Mouse (Mus musculus): ENCODE data around the gene Cnksr3. TPM values are rescaled to one million over a fixed set of nuclear protein-coding genes. Genes with fewer than 3 reads are reported as not detected.

The Cnksr3 gene
- polyA plus RNA-seq, 1 experiment: not detected

- TF ChIP-seq GATA1 (IDR thresholded peaks at IDR 0.05; ENCODE audit: low read length): no peak
Observed at GRCm38 (mm10) chr10:7176205-7176910, 35.7 kb downstream of the Cnksr3 start.

GRCm38 (mm10) chr10:7174480-7174879, 37.6 kb downstream of the Cnksr3 start:
- no peak for TF ChIP-seq GATA1 (IDR thresholded peaks at IDR 0.05; ENCODE audit: low read length)

- TF ChIP-seq GATA1 (IDR thresholded peaks at IDR 0.05; ENCODE audit: low read length): no peak
Observed at GRCm38 (mm10) chr10:7173098-7173497, 38.9 kb downstream of the Cnksr3 start.

GRCm38 (mm10) chr10:7170434-7170833, 41.6 kb downstream of the Cnksr3 start:
- TF ChIP-seq GATA1 (IDR thresholded peaks at IDR 0.05; ENCODE audit: low read length): no peak

GRCm38 (mm10) chr10:7163031-7163430, 49.0 kb downstream of the Cnksr3 start:
- no peak for TF ChIP-seq GATA1 (IDR thresholded peaks at IDR 0.05; ENCODE audit: low read length)

- TF ChIP-seq GATA1 (IDR thresholded peaks at IDR 0.05; ENCODE audit: low read length): no peak
Observed at GRCm38 (mm10) chr10:7159061-7159511, 53.0 kb downstream of the Cnksr3 start.

- TF ChIP-seq GATA1 (IDR thresholded peaks at IDR 0.05; ENCODE audit: low read length): no peak
Observed at GRCm38 (mm10) chr10:7158285-7159060, 53.6 kb downstream of the Cnksr3 start.

GRCm38 (mm10) chr10:7154877-7155276, 57.2 kb downstream of the Cnksr3 start:
- no peak for TF ChIP-seq GATA1 (IDR thresholded peaks at IDR 0.05; ENCODE audit: low read length)

GRCm38 (mm10) chr10:7152926-7153325, 59.1 kb downstream of the Cnksr3 start:
- TF ChIP-seq GATA1 (IDR thresholded peaks at IDR 0.05; ENCODE audit: low read length): no peak

GRCm38 (mm10) chr10:7149671-7150595, 62.1 kb downstream of the Cnksr3 start:
- no peak for TF ChIP-seq GATA1 (IDR thresholded peaks at IDR 0.05; ENCODE audit: low read length)

GRCm38 (mm10) chr10:7145614-7146013, 66.4 kb downstream of the Cnksr3 start:
- no peak for TF ChIP-seq GATA1 (IDR thresholded peaks at IDR 0.05; ENCODE audit: low read length)

- TF ChIP-seq GATA1 (IDR thresholded peaks at IDR 0.05; ENCODE audit: low read length): no peak
Observed at GRCm38 (mm10) chr10:7144081-7144783, 67.8 kb downstream of the Cnksr3 start.

GRCm38 (mm10) chr10:7142287-7142686, 69.8 kb downstream of the Cnksr3 start:
- TF ChIP-seq GATA1 (IDR thresholded peaks at IDR 0.05; ENCODE audit: low read length): no peak

GRCm38 (mm10) chr10:7140282-7140681, 71.8 kb downstream of the Cnksr3 start:
- TF ChIP-seq GATA1 (IDR thresholded peaks at IDR 0.05; ENCODE audit: low read length): no peak

GRCm38 (mm10) chr10:7138049-7138448, 74.0 kb downstream of the Cnksr3 start:
- no peak for TF ChIP-seq GATA1 (IDR thresholded peaks at IDR 0.05; ENCODE audit: low read length)
